Mouse (Mus musculus): ENCODE measurements at regions not wholly inside any gene's neighbourhood (a gene's known extent, or its start where the extent isn't known, plus 50 kb on each side); places are given as distances from the start of the nearest gene placed in this dataset.

DNA sequence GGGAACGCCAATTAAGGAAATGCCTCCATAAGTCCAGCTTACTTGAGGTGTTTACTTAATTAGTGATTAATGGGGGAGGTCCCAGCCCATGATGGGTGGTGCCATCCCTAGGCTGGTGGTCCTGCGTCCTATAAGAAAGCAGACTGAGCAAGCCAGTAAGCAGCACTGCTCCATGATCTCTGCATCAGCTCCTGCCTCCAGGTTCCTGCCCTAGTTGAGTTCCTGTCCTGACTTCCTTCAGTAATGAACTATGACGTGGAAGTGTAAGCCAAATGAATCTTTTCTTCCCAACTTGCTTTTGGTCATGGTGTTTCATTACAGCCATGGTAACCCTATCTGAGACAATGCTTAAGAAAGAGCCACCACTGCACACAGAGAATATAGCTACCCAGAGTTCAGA lies 231.2 kb upstream of the 4930535I16Rik start:
- Histone ChIP-seq H3K9ac (ENCODE audit: insufficient read depth, low read depth) (no peak overlapping the region), H3K9me3 (replicated peaks; ENCODE audit: low read length) (no peaks in the 10 kb centered on the region), H3K27me3 (replicated peaks) (peaks cover 86% of the 10 kb centered on the region), H3K4me3 (replicated peaks in 1 of 3; ENCODE audit: low read depth in 2 of 3, low read length in 2 of 3, poor library complexity in 1 of 3) (no peak overlapping the region), H3K36me3 (replicated peaks in 1 of 2; ENCODE audit: control insufficient read depth in 1 of 2, insufficient read depth in 1 of 2, low read length in 1 of 2) (no peaks in the 10 kb centered on the region), H3K4me2 (ENCODE audit: insufficient read depth, low read depth, poor library complexity, severe bottlenecking) (no peak overlapping the region), H3K27ac (ENCODE audit: insufficient read depth, low read depth) (no peak overlapping the region), H3K79me2 (replicated peaks; ENCODE audit: control insufficient read depth, extremely low read depth, insufficient read depth, poor library complexity, severe bottlenecking) (no peaks in the 10 kb centered on the region), H3K4me1 (ENCODE audit: control insufficient read depth in 1 of 2, insufficient read depth in 2 of 2) (no peaks in the 10 kb centered on the region)
- TF ChIP-seq ZMIZ1 (IDR thresholded peaks at IDR 0.05; ENCODE audit: low read depth, low read length) (no peak), ZNF384 (IDR thresholded peaks at IDR 0.05; ENCODE audit: low read depth, low read length) (no peak), USF1 (IDR thresholded peaks at IDR 0.05; ENCODE audit: low read depth, low read length) (no peak), ZC3H11A (IDR thresholded peaks at IDR 0.05; ENCODE audit: low read depth, low read length) (no peak), HCFC1 (IDR thresholded peaks at IDR 0.05; ENCODE audit: low read depth, low read length) (no peak)
- in situ Hi-C loops (cut with MboI; ENCODE audit: low pct_ligation_motif_present, low pct_unique_long_range_greater_than_20kb, low sequenced_read_pairs) = loop anchor here (25.0 kb wide), 1 partner anchor 187 kb away; no protein-coding TSS in a partner anchor
- dilution Hi-C loops (cut with MboI; ENCODE audit: extremely low pct_ligation_motif_present, extremely low pct_unique_long_range_greater_than_20kb, low sequenced_read_pairs) = no loop called here
- no peak for DNase-seq (ENCODE audit: extremely low read depth)

DNA sequence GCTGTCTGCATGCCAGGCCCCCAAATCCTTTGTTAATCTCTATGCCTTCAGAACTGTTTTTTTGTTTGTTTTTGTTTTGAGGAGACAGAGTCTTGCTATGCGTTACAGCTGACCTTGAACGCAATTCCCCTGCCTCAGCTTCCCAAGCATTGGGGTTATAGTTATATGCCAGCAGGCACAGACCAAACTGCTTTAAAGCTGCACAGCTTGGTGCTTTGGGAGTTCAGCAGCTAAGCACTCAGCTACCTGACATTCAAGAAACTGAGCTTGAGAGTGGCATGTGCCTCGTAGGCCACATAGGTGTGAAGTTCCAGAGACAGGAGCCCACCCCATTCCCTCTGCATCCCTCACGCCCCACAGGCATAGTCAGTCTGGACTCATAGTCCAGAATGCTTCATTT lies 229.5 kb upstream of the 4930535I16Rik start:
- DNase-seq (ENCODE audit: extremely low read depth) = no peak
- Histone ChIP-seq H3K4me1 (ENCODE audit: control insufficient read depth in 1 of 2, insufficient read depth in 2 of 2) (no peaks in the 10 kb centered on the region), H3K79me2 (replicated peaks; ENCODE audit: control insufficient read depth, extremely low read depth, insufficient read depth, poor library complexity, severe bottlenecking) (no peaks in the 10 kb centered on the region), H3K27me3 (replicated peaks) (peaks cover 87% of the 10 kb centered on the region), H3K4me3 (replicated peaks in 1 of 3; ENCODE audit: low read depth in 2 of 3, low read length in 2 of 3, poor library complexity in 1 of 3) (no peak overlapping the region), H3K36me3 (replicated peaks in 1 of 2; ENCODE audit: control insufficient read depth in 1 of 2, insufficient read depth in 1 of 2, low read length in 1 of 2) (no peaks in the 10 kb centered on the region), H3K4me2 (ENCODE audit: insufficient read depth, low read depth, poor library complexity, severe bottlenecking) (no peak overlapping the region), H3K9ac (ENCODE audit: insufficient read depth, low read depth) (no peak overlapping the region), H3K9me3 (replicated peaks; ENCODE audit: low read length) (no peaks in the 10 kb centered on the region), H3K27ac (ENCODE audit: insufficient read depth, low read depth) (no peak overlapping the region)
- dilution Hi-C loops (cut with MboI; ENCODE audit: extremely low pct_ligation_motif_present, extremely low pct_unique_long_range_greater_than_20kb, low sequenced_read_pairs) (no loop called here), in situ Hi-C loops (cut with MboI; ENCODE audit: low pct_ligation_motif_present, low pct_unique_long_range_greater_than_20kb, low sequenced_read_pairs) (loop anchor here (25.0 kb wide), 1 partner anchor 185 kb away; no protein-coding TSS in a partner anchor)
- no peak for TF ChIP-seq SIN3A (IDR thresholded peaks at IDR 0.05; ENCODE audit: low read length)
- no peak for TF ChIP-seq JUND (conservative IDR thresholded peaks at IDR 0.05; ENCODE audit: low read depth, low read length)
- TF ChIP-seq KAT2A (IDR thresholded peaks at IDR 0.05; ENCODE audit: insufficient replicate concordance, low read length) = no peak
- no peak for TF ChIP-seq CHD1 (IDR thresholded peaks at IDR 0.05; ENCODE audit: low read depth, low read length)
- TF ChIP-seq MAFK (IDR thresholded peaks at IDR 0.05; ENCODE audit: insufficient replicate concordance, low read length) = no peak
- no peak for TF ChIP-seq NELFE (IDR thresholded peaks at IDR 0.05; ENCODE audit: low read depth, low read length)
- TF ChIP-seq USF1 (IDR thresholded peaks at IDR 0.05; ENCODE audit: low read depth, low read length) = no peak
- no peak for TF ChIP-seq JUN (IDR thresholded peaks at IDR 0.05; ENCODE audit: insufficient read depth, low read depth, low read length)
- no peak for TF ChIP-seq ZC3H11A (IDR thresholded peaks at IDR 0.05; ENCODE audit: low read depth, low read length)
- TF ChIP-seq MEF2A (IDR thresholded peaks at IDR 0.05; ENCODE audit: borderline replicate concordance, low read depth, low read length) = no peak
- TF ChIP-seq ZKSCAN1 (IDR thresholded peaks at IDR 0.05; ENCODE audit: borderline replicate concordance, low read depth, low read length) = no peak
- no peak for TF ChIP-seq PAX5 (IDR thresholded peaks at IDR 0.05; ENCODE audit: low read length)
- no peak for TF ChIP-seq ZMIZ1 (IDR thresholded peaks at IDR 0.05; ENCODE audit: low read depth, low read length)
- TF ChIP-seq MYC (IDR thresholded peaks at IDR 0.05; ENCODE audit: low read depth, low read length) = no peak

Measured in CH12.LX (cell line).